Mouse (Mus musculus): ENCODE data around the gene Pde2a. TPM values are rescaled to one million over a fixed set of nuclear protein-coding genes. Genes with fewer than 3 reads are reported as not detected.

The Pde2a gene
- polyA plus RNA-seq, 1 experiment from 2014 or later: 12.5 TPM

DNA sequence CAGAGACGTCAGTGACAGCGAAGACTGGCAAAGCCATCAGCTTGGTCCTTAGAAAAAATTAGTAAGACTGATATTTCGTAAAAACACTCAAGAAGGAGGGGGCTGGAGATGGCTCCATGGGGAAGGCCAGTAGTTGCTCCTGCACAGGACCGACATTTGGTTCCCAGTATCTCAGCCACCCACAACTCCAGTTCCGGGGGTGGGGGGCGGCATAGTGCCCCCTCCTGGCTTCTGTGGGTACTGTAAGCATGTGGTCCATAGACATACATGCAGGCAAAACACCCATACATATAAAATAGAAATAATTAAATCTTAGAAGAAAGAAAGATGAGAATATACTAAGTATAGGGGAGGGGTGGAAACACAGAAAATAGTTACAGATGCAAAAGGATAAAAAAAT is 95.0 kb downstream of the Pde2a start:
- Histone ChIP-seq H3K4me2 (replicated peaks) (no peak overlapping the region), H3K4me1 (no peaks in the 10 kb centered on the region), H3K4me3 (replicated peaks) (no peak overlapping the region), H3K9ac (no peak overlapping the region), H3K36me3 (no peaks in the 10 kb centered on the region), H3K27ac (replicated peaks) (no peak overlapping the region), H3K9me3 (replicated peaks) (no peaks in the 10 kb centered on the region), H3K27me3 (no peaks in the 10 kb centered on the region; the same call in 1 of the 2 replicates)
- ATAC-seq (ENCODE audit: insufficient number of reproducible peaks, low FRiP score, low TSS enrichment, low read depth): no peak
- 63% methylated on average over 6 of the region's 6 CpGs for WGBS

DNA sequence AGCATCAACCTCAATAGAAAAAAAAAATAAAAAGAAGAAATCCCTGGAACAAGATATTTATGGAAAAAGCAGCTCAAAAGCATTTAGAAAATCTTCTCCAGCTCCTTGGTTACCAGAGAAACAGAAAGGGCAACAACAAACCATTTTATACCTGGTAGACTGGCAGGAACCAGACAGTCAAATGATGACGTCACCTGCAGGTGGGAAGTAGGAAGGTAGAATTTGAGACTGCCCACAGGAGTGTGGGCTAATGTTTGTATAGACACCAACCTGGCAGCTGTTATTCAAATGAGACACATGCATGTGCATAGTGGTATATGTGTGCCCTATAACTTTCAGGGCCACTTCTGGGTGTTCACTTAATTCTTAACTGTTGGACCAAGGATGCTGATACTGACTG is 100.2 kb downstream of the Pde2a start:
- H3K9me3 ChIP-seq (replicated peaks): no peaks in the 10 kb centered on the region
- no peak overlapping the region for H3K27ac ChIP-seq (replicated peaks)
- 66% methylated on average over 1 of the region's 1 CpGs for WGBS
- H3K27me3 ChIP-seq: no peaks in the 10 kb centered on the region; the same call in 1 of the 2 replicates
- H3K4me2 ChIP-seq (replicated peaks): no peak overlapping the region
- H3K9ac ChIP-seq: no peak overlapping the region
- H3K4me1 ChIP-seq: no peaks in the 10 kb centered on the region
- no peaks in the 10 kb centered on the region for H3K36me3 ChIP-seq
- H3K4me3 ChIP-seq (replicated peaks): no peak overlapping the region
- no peak for ATAC-seq (ENCODE audit: insufficient number of reproducible peaks, low FRiP score, low TSS enrichment, low read depth)

DNA sequence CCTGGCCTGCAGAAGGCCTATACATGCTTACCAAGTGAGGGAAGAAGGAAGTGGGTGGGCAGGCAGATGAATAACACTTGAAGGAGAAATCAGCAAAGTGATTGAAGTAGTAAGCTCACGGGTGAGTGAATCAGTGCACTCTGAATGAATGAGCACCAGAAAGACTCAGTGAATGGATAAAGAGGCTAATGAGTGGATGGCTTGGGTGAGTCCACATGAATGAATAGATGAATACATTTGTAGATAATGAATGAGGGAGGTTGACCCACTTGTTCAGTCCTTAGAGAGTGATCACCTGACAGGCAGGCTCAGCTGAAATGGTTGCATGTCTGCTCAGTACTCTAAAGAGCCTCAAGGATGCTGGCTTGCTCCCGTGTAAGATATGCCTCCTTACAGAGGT is 101.7 kb downstream of the Pde2a start:
- no peak overlapping the region for H3K9ac ChIP-seq
- H3K4me3 ChIP-seq (replicated peaks): no peak overlapping the region
- H3K9me3 ChIP-seq (replicated peaks): no peaks in the 10 kb centered on the region
- 78% methylated on average over 2 of the region's 2 CpGs for WGBS
- H3K4me2 ChIP-seq (replicated peaks): no peak overlapping the region
- ATAC-seq (ENCODE audit: insufficient number of reproducible peaks, low FRiP score, low TSS enrichment, low read depth): no peak
- H3K27ac ChIP-seq (replicated peaks): no peak overlapping the region
- H3K27me3 ChIP-seq: no peaks in the 10 kb centered on the region; the same call in 1 of the 2 replicates
- H3K36me3 ChIP-seq: no peaks in the 10 kb centered on the region
- no peaks in the 10 kb centered on the region for H3K4me1 ChIP-seq

DNA sequence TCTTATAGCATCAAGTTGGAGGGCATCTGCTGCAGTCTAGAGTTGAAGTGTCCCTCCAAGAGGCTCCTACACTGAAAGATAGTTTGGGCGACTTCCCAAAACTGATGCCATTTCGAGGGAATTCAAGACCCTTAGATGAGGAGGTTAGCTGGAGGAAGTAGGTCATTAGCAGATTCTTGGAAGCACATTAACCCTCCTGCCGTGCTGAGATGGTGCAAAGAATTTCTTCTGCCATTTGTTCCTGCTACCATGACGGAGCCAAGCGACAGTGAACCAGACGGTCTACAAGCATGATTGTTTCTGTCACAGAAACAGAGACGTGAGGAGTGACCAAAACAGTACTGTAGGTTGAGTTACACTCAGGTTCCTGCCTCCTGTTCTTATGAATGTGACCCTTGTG is 105.0 kb downstream of the Pde2a start:
- no peak overlapping the region for H3K27ac ChIP-seq (replicated peaks)
- no peaks in the 10 kb centered on the region for H3K27me3 ChIP-seq
- ATAC-seq (ENCODE audit: insufficient number of reproducible peaks, low FRiP score, low TSS enrichment, low read depth): no peak
- no peak overlapping the region for H3K9ac ChIP-seq
- no peaks in the 10 kb centered on the region for H3K4me1 ChIP-seq
- H3K4me2 ChIP-seq (replicated peaks): no peak overlapping the region
- H3K9me3 ChIP-seq (replicated peaks): no peaks in the 10 kb centered on the region
- 63% methylated on average over 7 of the region's 7 CpGs for WGBS
- H3K4me3 ChIP-seq (replicated peaks): no peak overlapping the region
- no peaks in the 10 kb centered on the region for H3K36me3 ChIP-seq

DNA sequence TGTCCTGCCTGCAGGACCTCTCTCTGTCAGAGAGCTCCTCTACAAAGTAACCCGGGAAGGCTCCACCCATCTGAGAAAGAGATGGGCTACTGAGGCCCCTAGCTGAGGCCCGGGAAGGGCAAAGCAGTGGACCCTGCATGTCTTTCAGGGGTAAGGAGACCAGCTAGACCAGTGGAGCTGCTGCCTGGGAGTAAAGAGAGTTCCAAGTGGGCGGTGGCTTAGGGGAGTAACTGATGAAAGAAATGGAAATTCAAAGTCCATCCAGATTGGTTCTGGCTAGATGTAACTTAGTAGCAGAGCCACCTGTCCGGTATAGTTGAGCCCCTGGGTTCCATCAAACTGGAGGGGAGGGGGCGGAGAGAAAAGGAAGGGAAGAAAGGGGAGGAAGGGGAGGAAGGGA is 112.9 kb downstream of the Pde2a start:
- Histone ChIP-seq H3K27ac (replicated peaks) (no peak overlapping the region), H3K9me3 (replicated peaks) (no peaks in the 10 kb centered on the region), H3K36me3 (no peaks in the 10 kb centered on the region), H3K4me3 (replicated peaks) (no peak overlapping the region), H3K9ac (no peak overlapping the region), H3K4me2 (replicated peaks) (no peak overlapping the region), H3K4me1 (0 out of 2 replicates have a peak, but pooled peaks cover 3% of the 10 kb centered on the region), H3K27me3 (no peaks in the 10 kb centered on the region)
- ATAC-seq (ENCODE audit: insufficient number of reproducible peaks, low FRiP score, low TSS enrichment, low read depth): no peak
- WGBS: 26% methylated on average over 5 of the region's 5 CpGs

DNA sequence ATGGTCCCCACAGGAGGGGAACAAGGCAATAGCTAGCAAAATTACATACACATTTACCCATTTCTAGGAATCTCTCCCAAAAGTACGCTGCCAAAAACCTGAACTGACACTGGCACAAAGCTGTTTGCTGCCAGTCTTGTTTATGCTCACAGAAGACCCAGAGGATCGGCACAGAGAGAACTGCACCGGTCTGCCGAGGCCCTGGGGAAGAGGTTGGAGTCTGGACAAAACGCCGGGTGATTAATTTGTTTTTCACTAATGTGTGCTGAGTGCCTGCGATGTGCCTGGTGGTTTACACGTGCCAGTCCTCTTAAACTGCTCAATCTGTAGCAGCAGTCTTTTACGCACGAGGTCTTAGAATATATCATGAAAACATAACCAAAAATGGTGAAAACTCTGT is 113.6 kb downstream of the Pde2a start:
- no peak overlapping the region for H3K27ac ChIP-seq (replicated peaks)
- no peaks in the 10 kb centered on the region for H3K9me3 ChIP-seq (replicated peaks)
- 0 out of 2 replicates have a peak, but pooled peaks cover 3% of the 10 kb centered on the region for H3K4me1 ChIP-seq
- H3K36me3 ChIP-seq: no peaks in the 10 kb centered on the region
- no peak for ATAC-seq (ENCODE audit: insufficient number of reproducible peaks, low FRiP score, low TSS enrichment, low read depth)
- no peak overlapping the region for H3K4me2 ChIP-seq (replicated peaks)
- WGBS: 71% methylated on average over 10 of the region's 10 CpGs
- H3K27me3 ChIP-seq: no peaks in the 10 kb centered on the region
- H3K9ac ChIP-seq: no peak overlapping the region
- H3K4me3 ChIP-seq (replicated peaks): no peak overlapping the region

DNA sequence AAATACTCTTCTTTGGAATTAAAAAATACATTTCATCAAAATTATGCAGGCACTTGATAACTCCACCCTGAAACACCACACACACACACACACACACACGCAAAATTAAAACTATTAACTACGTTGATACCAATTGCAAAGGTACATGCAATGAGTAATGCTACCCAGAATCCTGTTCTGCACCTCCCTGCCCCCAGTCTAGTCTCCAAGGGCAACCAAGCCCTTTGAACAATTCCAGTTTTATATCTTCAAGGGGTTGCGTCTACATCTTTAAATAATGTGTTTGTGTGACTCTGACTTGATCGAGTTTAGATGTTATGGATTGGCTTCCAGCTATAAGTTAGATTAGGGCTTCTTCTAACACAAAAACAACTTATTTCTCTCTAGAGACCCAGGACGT is 114.0 kb downstream of the Pde2a start:
- H3K36me3 ChIP-seq: no peaks in the 10 kb centered on the region
- no peak overlapping the region for H3K4me2 ChIP-seq (replicated peaks)
- ATAC-seq (ENCODE audit: insufficient number of reproducible peaks, low FRiP score, low TSS enrichment, low read depth): no peak

DNA sequence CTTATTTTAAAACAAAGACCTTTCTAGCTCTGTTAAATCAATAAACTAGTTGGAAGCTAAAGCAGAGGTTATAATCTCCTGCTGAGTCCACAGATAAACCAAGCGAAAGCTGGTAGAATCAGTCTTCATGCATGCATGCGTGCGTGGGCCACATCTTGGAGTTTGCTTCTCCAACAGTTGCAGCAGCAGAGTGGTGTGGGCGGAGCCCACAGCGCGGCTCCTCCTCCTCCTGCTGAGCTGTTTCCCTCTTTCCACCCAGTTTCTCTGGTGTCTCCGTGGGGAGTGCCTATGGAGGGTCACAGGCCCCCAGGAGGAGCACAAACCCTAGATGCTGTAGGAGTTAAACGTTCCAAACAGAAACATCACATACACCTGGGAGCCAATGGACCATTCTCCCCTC is 116.0 kb downstream of the Pde2a start:
- Histone ChIP-seq H3K9me3 (replicated peaks) (no peaks in the 10 kb centered on the region), H3K4me2 (replicated peaks) (no peak overlapping the region), H3K36me3 (no peaks in the 10 kb centered on the region), H3K4me3 (replicated peaks) (no peak overlapping the region), H3K27me3 (no peaks in the 10 kb centered on the region), H3K9ac (no peak overlapping the region), H3K4me1 (0 out of 2 replicates have a peak, but pooled peaks cover 3% of the 10 kb centered on the region), H3K27ac (replicated peaks) (no peak overlapping the region)
- ATAC-seq (ENCODE audit: insufficient number of reproducible peaks, low FRiP score, low TSS enrichment, low read depth): no peak
- 55% methylated on average over 8 of the region's 8 CpGs for WGBS

More for the DNA sequence above, 114.0 kb downstream of the Pde2a start:
- Histone ChIP-seq H3K27ac (replicated peaks) (no peak overlapping the region), H3K9ac (no peak overlapping the region), H3K4me1 (0 out of 2 replicates have a peak, but pooled peaks cover 3% of the 10 kb centered on the region), H3K9me3 (replicated peaks) (no peaks in the 10 kb centered on the region), H3K4me3 (replicated peaks) (no peak overlapping the region), H3K27me3 (no peaks in the 10 kb centered on the region)
- 65% methylated on average over 5 of the region's 5 CpGs for WGBS

DNA sequence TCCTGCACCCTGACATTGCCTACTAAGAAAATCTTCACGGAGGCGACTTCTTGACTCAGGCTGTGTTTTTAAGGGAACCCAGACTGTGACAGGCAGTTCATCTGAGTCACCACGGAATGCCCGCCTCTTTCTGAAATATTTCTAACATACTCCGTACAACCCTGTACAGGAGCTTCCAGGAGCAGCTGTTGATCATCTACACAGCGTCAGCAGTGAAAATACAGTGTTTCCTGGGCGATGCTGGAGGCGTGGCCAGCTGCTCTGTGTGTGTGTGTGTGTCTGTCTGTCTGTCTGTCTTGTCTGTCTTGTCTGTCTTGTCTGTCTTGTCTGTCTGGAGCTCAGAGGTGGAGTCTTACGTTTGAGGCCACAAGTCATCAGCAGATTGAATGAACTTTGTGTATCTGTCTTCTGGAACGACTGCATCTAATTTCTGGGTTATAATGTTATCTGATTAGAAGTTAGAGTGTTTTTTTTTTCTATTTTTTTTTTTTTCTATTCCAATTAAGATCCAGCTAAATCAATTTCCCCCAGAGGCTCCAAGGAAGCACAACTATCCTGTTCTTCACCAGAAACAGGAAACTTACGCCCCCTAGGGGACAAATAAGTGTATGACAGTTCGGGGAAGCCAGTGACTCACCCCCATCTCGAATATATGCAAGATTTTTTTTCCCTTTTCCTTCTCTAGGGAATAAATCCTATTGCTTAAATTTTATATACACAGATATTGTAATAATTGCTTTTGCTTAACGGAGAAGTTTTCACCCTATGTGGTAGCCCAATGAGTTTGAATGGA is 116.8 kb downstream of the Pde2a start:
- Histone ChIP-seq H3K4me1 (0 out of 2 replicates have a peak, but pooled peaks cover 3% of the 10 kb centered on the region), H3K4me2 (replicated peaks) (no peak overlapping the region), H3K27me3 (no peaks in the 10 kb centered on the region), H3K9ac (no peak overlapping the region), H3K27ac (replicated peaks) (no peak overlapping the region), H3K36me3 (no peaks in the 10 kb centered on the region), H3K4me3 (replicated peaks) (no peak overlapping the region), H3K9me3 (replicated peaks) (no peaks in the 10 kb centered on the region)
- WGBS: 38% methylated on average over 14 of the region's 14 CpGs
- peak; percentile 15; the same call in 1 of the 2 replicates for ATAC-seq (ENCODE audit: insufficient number of reproducible peaks, low FRiP score, low TSS enrichment, low read depth)

DNA sequence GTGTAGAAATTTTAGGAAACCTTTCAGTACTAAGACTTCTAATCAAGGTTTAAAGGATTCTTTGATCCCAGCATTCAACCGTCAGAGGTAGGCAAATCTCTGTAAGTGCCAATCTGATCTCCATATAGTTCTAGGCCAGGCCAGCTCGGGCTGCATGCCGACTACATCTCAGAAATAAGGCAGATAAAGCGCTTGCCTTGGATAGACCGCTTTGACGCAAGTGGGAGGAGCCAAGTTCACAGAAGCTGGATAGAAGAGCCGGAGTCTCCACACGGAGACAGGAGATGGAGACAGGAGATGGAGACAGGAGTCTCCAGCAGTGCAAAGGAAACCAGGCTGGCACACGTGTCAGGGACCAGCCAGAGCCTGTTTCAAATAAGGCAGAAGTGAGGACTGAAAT is 118.3 kb downstream of the Pde2a start:
- Histone ChIP-seq H3K36me3 (no peaks in the 10 kb centered on the region), H3K4me2 (replicated peaks) (no peak overlapping the region), H3K4me1 (0 out of 2 replicates have a peak, but pooled peaks cover 3% of the 10 kb centered on the region), H3K9ac (no peak overlapping the region), H3K27ac (replicated peaks) (no peak overlapping the region), H3K9me3 (replicated peaks) (no peaks in the 10 kb centered on the region), H3K4me3 (replicated peaks) (no peak overlapping the region), H3K27me3 (no peaks in the 10 kb centered on the region)
- 45% methylated on average over 9 of the region's 9 CpGs for WGBS
- no peak for ATAC-seq (ENCODE audit: insufficient number of reproducible peaks, low FRiP score, low TSS enrichment, low read depth)

DNA sequence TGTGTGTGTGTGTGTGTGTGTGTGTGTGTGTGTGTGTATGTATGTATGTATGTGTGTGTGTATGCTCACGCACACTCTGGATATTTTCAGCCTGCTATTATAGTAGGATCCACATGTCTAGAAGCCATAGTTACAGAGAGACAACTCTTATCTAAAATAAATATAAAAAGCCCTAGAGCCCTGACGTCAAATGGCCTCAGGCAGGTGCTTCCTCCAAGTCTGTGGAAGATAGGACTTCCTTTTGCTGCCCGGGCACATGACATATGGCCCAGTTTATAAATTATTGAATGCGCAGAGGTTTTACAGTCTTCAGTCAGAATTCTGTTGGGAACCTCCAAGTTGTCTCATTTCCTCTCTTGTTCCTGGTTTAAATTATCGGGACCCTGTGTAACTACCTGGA is 119.2 kb downstream of the Pde2a start:
- Histone ChIP-seq H3K4me1 (0 out of 2 replicates have a peak, but pooled peaks cover 3% of the 10 kb centered on the region), H3K4me2 (replicated peaks) (no peak overlapping the region), H3K36me3 (no peaks in the 10 kb centered on the region), H3K9ac (no peak overlapping the region), H3K9me3 (replicated peaks) (no peaks in the 10 kb centered on the region), H3K4me3 (replicated peaks) (no peak overlapping the region), H3K27me3 (no peaks in the 10 kb centered on the region), H3K27ac (replicated peaks) (no peak overlapping the region)
- 62% methylated on average over 5 of the region's 5 CpGs for WGBS
- no peak for ATAC-seq (ENCODE audit: insufficient number of reproducible peaks, low FRiP score, low TSS enrichment, low read depth)

DNA sequence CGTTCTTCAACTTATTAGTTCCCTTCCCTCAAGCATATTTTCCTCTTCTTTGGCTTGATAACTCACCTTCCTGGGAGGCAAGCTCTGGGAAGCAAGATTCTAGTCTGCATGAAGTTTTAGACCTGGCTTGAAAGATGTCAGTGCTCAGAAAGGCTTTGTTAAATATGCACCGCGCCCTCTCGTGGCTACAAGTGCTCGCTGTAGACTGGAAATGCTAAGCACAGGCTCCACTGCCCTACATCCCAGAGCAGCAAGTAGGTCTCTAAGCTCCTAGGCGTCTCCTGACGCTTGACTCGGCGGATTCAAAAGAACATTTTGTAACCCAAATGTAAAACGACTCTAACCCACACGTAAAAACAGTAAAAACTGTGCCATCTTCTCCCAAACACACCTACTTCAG is 119.6 kb downstream of the Pde2a start:
- no peak for ATAC-seq (ENCODE audit: insufficient number of reproducible peaks, low FRiP score, low TSS enrichment, low read depth)
- no peak overlapping the region for H3K9ac ChIP-seq
- no peak overlapping the region for H3K4me3 ChIP-seq (replicated peaks)
- H3K4me2 ChIP-seq (replicated peaks): no peak overlapping the region
- WGBS: 2% methylated on average over 11 of the region's 11 CpGs
- H3K9me3 ChIP-seq (replicated peaks): no peaks in the 10 kb centered on the region
- H3K4me1 ChIP-seq: 0 out of 2 replicates have a peak, but pooled peaks cover 3% of the 10 kb centered on the region
- H3K27ac ChIP-seq (replicated peaks): no peak overlapping the region
- H3K36me3 ChIP-seq: no peaks in the 10 kb centered on the region
- H3K27me3 ChIP-seq: no peaks in the 10 kb centered on the region

All from embryonic facial prominence, embryonic 15.5 days (tissue).